Mouse (Mus musculus) forebrain, embryonic 11.5 days (tissue): ENCODE results near the gene Acp7. TPM values are rescaled to one million over a fixed set of nuclear protein-coding genes. Genes with fewer than 3 reads are reported as not detected.
"Not testable (repeated sequence)": the region's sequence is repeated elsewhere in the genome, so short reads cannot be mapped to it uniquely, and the experiment has no call there.

Source experiments
- ATAC-seq: fragments of 200-750 bp; cut with Nextera tagmentation; replicated peaks from 2 replicates; pipeline ENCODE4 v1.8.0; 2017; ENCODE audit warnings: moderate TSS enrichment; ENCODE audit not compliant: low FRiP score
- DNase-seq: peaks from one replicate; pipeline ENCODE4 v3.0.0-alpha.2; 2017; ENCODE audit warnings: low spot score
- H3K27ac ChIP-seq: fragments of 300-500 bp; sonication (generic); 2 replicates; pipeline ENCODE4 v1.5.1; 2014; ENCODE audit warnings: low read depth, low read length
- H3K27me3 ChIP-seq: fragments of 300-500 bp; sonication (generic); 2 replicates; pipeline ENCODE4 v1.6.1; 2014; ENCODE audit warnings: mild to moderate bottlenecking, low read length, mixed read lengths; ENCODE audit not compliant: control insufficient read depth, insufficient read depth
- H3K36me3 ChIP-seq: fragments of 300-500 bp; sonication (generic); 2 replicates; pipeline ENCODE4 v1.6.1; 2014; ENCODE audit warnings: mild to moderate bottlenecking, low read length, moderate library complexity, mixed read lengths; ENCODE audit not compliant: control insufficient read depth, insufficient read depth
- H3K4me1 ChIP-seq: fragments of 300-500 bp; sonication (generic); replicated peaks from 2 replicates; pipeline ENCODE4 v1.6.1; 2014; ENCODE audit warnings: low read length, mixed read lengths; ENCODE audit not compliant: control insufficient read depth, insufficient read depth
- H3K4me2 ChIP-seq: fragments of 300-500 bp; sonication (generic); 2 replicates; pipeline ENCODE4 v1.6.1; 2014; ENCODE audit warnings: low read depth, mild to moderate bottlenecking, low read length, moderate library complexity, mixed read lengths; ENCODE audit not compliant: severe bottlenecking
- H3K4me3 ChIP-seq: fragments of 300-500 bp; sonication (generic); 2 replicates; pipeline ENCODE4 v1.5.1; 2014; ENCODE audit warnings: low read depth, low read length
- H3K9ac ChIP-seq: fragments of 300-500 bp; sonication (generic); 2 replicates; pipeline ENCODE4 v1.6.1; 2014; ENCODE audit warnings: low read length
- H3K9me3 ChIP-seq: fragments of 300-500 bp; sonication (generic); 2 replicates; pipeline ENCODE4 v1.6.1; 2016; ENCODE audit warnings: low read length, mixed read lengths; ENCODE audit not compliant: control insufficient read depth
- WGBS: fragments of 180-500 bp; shearing (Covaris S2); extraction: QIAGEN DNeasy Blood & Tissue Kit; methylation state at CpG from one replicate; pipeline ENCODE4 v1.1.7; 2014; 5-methylcytosine and 5-hydroxymethylcytosine counted together
- polyA plus RNA-seq: library from polyadenylated mRNA; unstranded; fragments of >200 nt; fragmentation: Nextera tagmentation; extraction: Ambion mirVana; gene quantifications from 2 replicates; pipeline ENCODE4 v1.2.1, GENCODE M21; 2014

Gene Acp7
- polyA plus RNA-seq, 1 experiment from 2014 or later, result not detected

GRCm38 (mm10) chr7:28624791-28625190 is 6.3 kb downstream of the Acp7 start:
- DNase-seq, result no peak
- Histone ChIP-seq H3K27ac (no peak overlapping the region), H3K9me3 (no peaks in the 10 kb centered on the region), H3K4me3 (no peak overlapping the region), H3K4me2 (no peak overlapping the region), H3K9ac (no peak overlapping the region), H3K4me1 (no peaks in the 10 kb centered on the region), H3K27me3 (peaks cover 9% of the 10 kb centered on the region), H3K36me3 (no peaks in the 10 kb centered on the region)
- no peak for ATAC-seq
- WGBS, result 84% methylated on average over 5 of the region's 5 CpGs

- Histone ChIP-seq H3K36me3 (no peaks in the 10 kb centered on the region), H3K4me3 (no peak overlapping the region), H3K9me3 (no peaks in the 10 kb centered on the region), H3K27me3 (no peaks in the 10 kb centered on the region), H3K4me1 (no peaks in the 10 kb centered on the region), H3K4me2 (no peak overlapping the region), H3K27ac (no peak overlapping the region), H3K9ac (no peak overlapping the region)
- DNase-seq (no peak), ATAC-seq (no peak)
- WGBS, result 74% methylated on average over 9 of the region's 9 CpGs
These were observed 11.9 kb downstream of the Acp7 start for GRCm38 (mm10) chr7:28619098-28619715.

- no peaks in the 10 kb centered on the region for H3K4me1 ChIP-seq
- no peak overlapping the region for H3K4me3 ChIP-seq
- H3K27ac ChIP-seq, result no peak overlapping the region
- H3K4me2 ChIP-seq, result no peak overlapping the region
- H3K9ac ChIP-seq, result no peak overlapping the region
- 96% methylated on average over 8 of the region's 8 CpGs for WGBS
- H3K36me3 ChIP-seq, result no peaks in the 10 kb centered on the region
- H3K27me3 ChIP-seq, result no peaks in the 10 kb centered on the region
- DNase-seq (no peak), ATAC-seq (no peak)
- no peaks in the 10 kb centered on the region for H3K9me3 ChIP-seq
These were observed 25.2 kb downstream of the Acp7 start for GRCm38 (mm10) chr7:28605951-28606350.

GRCm38 (mm10) chr7:28603788-28604187 is 27.3 kb downstream of the Acp7 start:
- H3K27ac ChIP-seq, H3K4me1 ChIP-seq, H3K9me3 ChIP-seq, H3K27me3 ChIP-seq, H3K4me3 ChIP-seq, H3K36me3 ChIP-seq, H3K9ac ChIP-seq, H3K4me2 ChIP-seq, DNase-seq, ATAC-seq: not testable (repeated sequence)
- 87% methylated on average over 2 of the region's 2 CpGs for WGBS

GRCm38 (mm10) chr7:28603136-28603535 is 28.0 kb downstream of the Acp7 start:
- Histone ChIP-seq H3K4me1 (no peaks in the 10 kb centered on the region), H3K9me3 (no peaks in the 10 kb centered on the region), H3K4me3 (no peak overlapping the region), H3K4me2 (no peak overlapping the region), H3K36me3 (no peaks in the 10 kb centered on the region), H3K27ac (no peak overlapping the region), H3K27me3 (no peaks in the 10 kb centered on the region), H3K9ac (no peak overlapping the region)
- WGBS, result 77% methylated on average over 5 of the region's 5 CpGs
- ATAC-seq (no peak), DNase-seq (no peak)

GRCm38 (mm10) chr7:28601668-28602067 is 29.5 kb downstream of the Acp7 start:
- H3K27me3 ChIP-seq, result no peaks in the 10 kb centered on the region
- no peak overlapping the region for H3K27ac ChIP-seq
- H3K4me2 ChIP-seq, result no peak overlapping the region
- peak; percentile 75 for DNase-seq
- H3K4me3 ChIP-seq, result no peak overlapping the region
- no peaks in the 10 kb centered on the region for H3K36me3 ChIP-seq
- 32% methylated on average over 7 of the region's 7 CpGs for WGBS
- no peak for ATAC-seq
- H3K9me3 ChIP-seq, result no peaks in the 10 kb centered on the region
- peaks cover 3% of the 10 kb centered on the region for H3K4me1 ChIP-seq
- no peak overlapping the region for H3K9ac ChIP-seq

GRCm38 (mm10) chr7:28601029-28601428 is 30.1 kb downstream of the Acp7 start:
- Histone ChIP-seq H3K36me3 (no peaks in the 10 kb centered on the region), H3K4me3 (no peak overlapping the region), H3K4me1 (peaks cover 8% of the 10 kb centered on the region), H3K4me2 (no peak overlapping the region), H3K9ac (no peak overlapping the region), H3K27me3 (no peaks in the 10 kb centered on the region), H3K9me3 (no peaks in the 10 kb centered on the region), H3K27ac (no peak overlapping the region)
- DNase-seq (peak; percentile 77), ATAC-seq (no peak)
- 13% methylated on average over 11 of the region's 11 CpGs for WGBS

GRCm38 (mm10) chr7:28598951-28599350 is 32.2 kb downstream of the Acp7 start:
- H3K9me3 ChIP-seq, result no peaks in the 10 kb centered on the region

More at GRCm38 (mm10) chr7:28598951-28599350, 32.2 kb downstream of the Acp7 start:
- DNase-seq (no peak), ATAC-seq (no peak)
- H3K4me2 ChIP-seq, result no peak overlapping the region
- H3K9ac ChIP-seq, result no peak overlapping the region
- H3K27me3 ChIP-seq, result no peaks in the 10 kb centered on the region
- H3K27ac ChIP-seq, result no peak overlapping the region
- H3K4me1 ChIP-seq, result peaks cover 8% of the 10 kb centered on the region
- no peak overlapping the region for H3K4me3 ChIP-seq
- 68% methylated on average over 2 of the region's 2 CpGs for WGBS
- H3K36me3 ChIP-seq, result no peaks in the 10 kb centered on the region
